Mouse (Mus musculus): ENCODE measurements at regions not wholly inside any gene's neighbourhood (a gene's known extent, or its start where the extent isn't known, plus 50 kb on each side); places are given as distances from the start of the nearest gene placed in this dataset.
"Not testable (repeated sequence)": the region's sequence is repeated elsewhere in the genome, so short reads cannot be mapped to it uniquely, and the experiment has no call there.

- no peak for DNase-seq (ENCODE audit: low spot score)
Measured at GRCm38 (mm10) chr2:166516261-166516660, 197.4 kb downstream of the Prex1 start.

- DNase-seq (ENCODE audit: low spot score) = no peak
Measured at GRCm38 (mm10) chr2:166514664-166515063, 199.0 kb downstream of the Prex1 start.

GRCm38 (mm10) chr2:166512488-166512887 lies 201.1 kb downstream of the Prex1 start:
- DNase-seq (ENCODE audit: low spot score) = no peak

GRCm38 (mm10) chr2:166511477-166511876 lies 202.2 kb downstream of the Prex1 start:
- not testable (repeated sequence) for DNase-seq (ENCODE audit: low spot score)

- DNase-seq (ENCODE audit: low spot score) = no peak
Measured at GRCm38 (mm10) chr2:166510776-166511175, 202.9 kb downstream of the Prex1 start.

GRCm38 (mm10) chr2:166509591-166509990 lies 204.0 kb downstream of the Prex1 start:
- DNase-seq (ENCODE audit: low spot score) = no peak

- DNase-seq (ENCODE audit: low spot score) = peak; percentile 57
Measured at GRCm38 (mm10) chr2:166508656-166509420, 204.8 kb downstream of the Prex1 start.

GRCm38 (mm10) chr2:166505309-166505708 lies 208.3 kb downstream of the Prex1 start:
- no peak for DNase-seq (ENCODE audit: low spot score)

- DNase-seq (ENCODE audit: low spot score) = no peak
Measured at GRCm38 (mm10) chr2:166503666-166504065, 210.0 kb downstream of the Prex1 start.

GRCm38 (mm10) chr2:166492895-166493294 lies 220.7 kb downstream of the Prex1 start:
- no peak for DNase-seq (ENCODE audit: low spot score)

GRCm38 (mm10) chr2:166492421-166492820 lies 221.2 kb downstream of the Prex1 start:
- peak; percentile 60 for DNase-seq (ENCODE audit: low spot score)

GRCm38 (mm10) chr2:166491861-166492260 lies 221.8 kb downstream of the Prex1 start:
- DNase-seq (ENCODE audit: low spot score) = no peak

- no peak for DNase-seq (ENCODE audit: low spot score)
Measured at GRCm38 (mm10) chr2:166489041-166489872, 224.4 kb downstream of the Prex1 start.

- DNase-seq (ENCODE audit: low spot score) = peak; percentile 49
Measured at GRCm38 (mm10) chr2:166487688-166488087, 225.9 kb downstream of the Prex1 start.

GRCm38 (mm10) chr2:166485788-166486187 lies 227.8 kb downstream of the Prex1 start:
- DNase-seq (ENCODE audit: low spot score) = no peak

GRCm38 (mm10) chr2:166485361-166485760 lies 228.3 kb downstream of the Prex1 start:
- no peak for DNase-seq (ENCODE audit: low spot score)

GRCm38 (mm10) chr2:166483617-166484319 lies 229.9 kb downstream of the Prex1 start:
- no peak for DNase-seq (ENCODE audit: low spot score)

GRCm38 (mm10) chr2:166482720-166483616 lies 230.7 kb downstream of the Prex1 start:
- peak; percentile 31 for DNase-seq (ENCODE audit: low spot score)

- DNase-seq (ENCODE audit: low spot score) = no peak
Measured at GRCm38 (mm10) chr2:166481774-166482173, 231.9 kb downstream of the Prex1 start.

GRCm38 (mm10) chr2:166481362-166481761 lies 232.3 kb downstream of the Prex1 start:
- no peak for DNase-seq (ENCODE audit: low spot score)

- no peak for DNase-seq (ENCODE audit: low spot score)
Measured at GRCm38 (mm10) chr2:166480883-166481282, 232.7 kb downstream of the Prex1 start.
